ENCODE assay signal across 9 mouse cellular contexts in the genomic region with DNA sequence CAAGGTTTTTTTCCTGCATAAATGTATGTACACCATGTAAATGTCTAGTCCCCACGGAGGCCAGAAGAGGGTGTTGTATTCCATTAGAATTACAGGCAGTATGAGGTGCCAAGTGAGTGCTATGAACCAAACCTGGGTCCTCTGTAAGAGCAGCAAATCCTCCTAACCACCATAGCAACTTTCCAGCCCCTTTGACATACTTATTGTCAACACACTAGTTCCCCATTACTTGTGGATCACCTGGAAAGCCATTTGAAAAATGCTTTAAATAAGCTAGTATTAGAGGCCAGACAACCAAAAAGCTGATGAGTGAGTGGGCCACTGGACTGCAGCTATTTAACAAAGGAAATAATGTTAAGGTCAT. TPM values are rescaled to one million over a fixed set of nuclear protein-coding genes. Genes with fewer than 3 reads are reported as not detected.
DNase-seq lines count a peak whose midpoint lies in the region; ATAC-seq and TF ChIP-seq lines count a peak whose summit lies in the region.
"Had no signal": no experiment of that assay in that cellular context is flagged by ENCODE, and none has a peak within 500 bp of the region (broad histone marks: within the 10 kb centered on the region; RNA-seq: fewer than 3 reads in every experiment).

No protein-coding gene starts in this region.

- no peak for ATAC-seq in heart, embryonic 13.5 days (ENCODE audit: extremely low read depth, insufficient number of reproducible peaks, low FRiP score, low TSS enrichment)
- no peak for ATAC-seq in liver, embryonic 13.5 days (ENCODE audit: low read depth)

- WGBS in heart, embryonic 13.5 days = 57% methylated on average over 1 of the region's 1 CpGs
- WGBS in liver, embryonic 13.5 days (ENCODE audit: insufficient replicate concordance) = 59% methylated on average over 1 of the region's 1 CpGs

- no peak for DNase-seq in heart, postnatal 10 days
- peak; percentile 23 for DNase-seq in 3T3-L1 (ENCODE audit: low read depth, low spot score)
- DNase-seq in liver, embryonic 13.5 days = no peak
- DNase-seq in embryo, embryonic 10 days (ENCODE audit: low spot score) = no peak
- no peak for DNase-seq in gastrocnemius, postnatal 4 days (ENCODE audit: low spot score in 2 of 2)
- no peak for DNase-seq in gastrocnemius, adult 18-20 months (ENCODE audit: low spot score)
- DNase-seq: kidney, postnatal 10 days had no signal

- H3K27me3 ChIP-seq in heart, embryonic 13.5 days (replicated peaks) = no peaks in the 10 kb centered on the region
- H3K27me3 ChIP-seq in liver, embryonic 13.5 days = no peaks in the 10 kb centered on the region

- no peak for TF ChIP-seq CTCF in embryonic fibroblast, embryonic 13.5 days (IDR thresholded peaks at IDR 0.05; ENCODE audit: borderline replicate concordance, insufficient read depth, low read length)

- H3K27ac ChIP-seq in heart, embryonic 13.5 days (replicated peaks) = no peak overlapping the region
- H3K27ac ChIP-seq in embryonic fibroblast, embryonic 13.5 days (ENCODE audit: insufficient read depth, low read length) = no peak overlapping the region
- H3K27ac ChIP-seq in liver, embryonic 13.5 days = peak overlapping the region; percentile 99

- H3K4me1 ChIP-seq in heart, embryonic 13.5 days = peaks cover 60% of the 10 kb centered on the region
- H3K4me1 ChIP-seq in embryonic fibroblast, embryonic 13.5 days (ENCODE audit: control insufficient read depth, insufficient read depth, low read length) = peaks cover 10% of the 10 kb centered on the region
- H3K4me1 ChIP-seq in liver, embryonic 13.5 days (replicated peaks) = peaks cover 75% of the 10 kb centered on the region

- H3K9me3 ChIP-seq in heart, embryonic 13.5 days = no peaks in the 10 kb centered on the region
- H3K9me3 ChIP-seq in liver, embryonic 13.5 days (replicated peaks) = no peaks in the 10 kb centered on the region

- TF ChIP-seq POLR2A in embryonic fibroblast, embryonic 13.5 days (IDR thresholded peaks at IDR 0.05; ENCODE audit: low read depth, low read length) = no peak

- H3K4me3 ChIP-seq in heart, embryonic 13.5 days = peak overlapping the region; percentile 79
- H3K4me3 ChIP-seq in embryonic fibroblast, embryonic 13.5 days (ENCODE audit: insufficient read depth, low read length) = peak overlapping the region; percentile 71; the same call in 1 of the 2 replicates
- H3K4me3 ChIP-seq in liver, embryonic 13.5 days (replicated peaks) = peak overlapping the region; percentile 94

- intact Hi-C loops in heart, postnatal 10 days (cut with DNase I) = loop anchor here (5.0 kb wide), 2 partner anchors 41 to 81 kb away; no protein-coding TSS in a partner anchor

- no peak overlapping the region; the same call in 1 of the 2 replicates for H3K9ac ChIP-seq in heart, embryonic 13.5 days
- peak overlapping the region; percentile 97 for H3K9ac ChIP-seq in liver, embryonic 13.5 days

- peak overlapping the region; percentile 95 for H3K4me2 ChIP-seq in heart, embryonic 13.5 days
- peak overlapping the region; percentile 79 for H3K4me2 ChIP-seq in liver, embryonic 13.5 days

- peaks cover 2% of the 10 kb centered on the region; the same call in 1 of the 2 replicates for H3K36me3 ChIP-seq in heart, embryonic 13.5 days
- H3K36me3 ChIP-seq in liver, embryonic 13.5 days = peaks cover 13% of the 10 kb centered on the region; the same call in 1 of the 2 replicates

RNA-seq across cellular contexts. Expression of a gene that starts 1.6 kb away (rescaled TPM):
- 15.1 and 17.1 TPM in 2 replicates for polyA plus RNA-seq in heart, embryonic 13.5 days (2015; fragmentation: Nextera tagmentation; extraction: Ambion mirVana)
- total RNA-seq in heart, postnatal 10 days (2021) = 10 to 100 TPM; 15.9 to 19.0 TPM
- 31.9 and 32.5 TPM in 2 replicates for polyA plus RNA-seq in embryonic fibroblast, embryonic 13.5 days (2011; ENCODE audit: insufficient read length, low read depth, missing spikeins)
- polyA plus RNA-seq in liver, embryonic 13.5 days (2015; fragmentation: Nextera tagmentation; extraction: Ambion mirVana) = 30.9 and 38.0 TPM in 2 replicates
- 10 to 100 TPM; 20.3 to 20.6 TPM for total RNA-seq in gastrocnemius, postnatal 4 days (2021)
- 1 to 10 TPM; 4.9 to 6.5 TPM for total RNA-seq in gastrocnemius, adult 18-20 months (2021)

RNA-seq across cellular contexts. Expression of a gene that starts 28.0 kb away (rescaled TPM):
- polyA plus RNA-seq in heart, embryonic 13.5 days (2015; fragmentation: Nextera tagmentation; extraction: Ambion mirVana) = 523 and 569 TPM in 2 replicates
- 100 to 1,000 TPM; 247 to 258 TPM for total RNA-seq in heart, postnatal 10 days (2021)
- polyA plus RNA-seq in embryonic fibroblast, embryonic 13.5 days (2011; ENCODE audit: insufficient read length, low read depth, missing spikeins) = 664 and 850 TPM in 2 replicates
- 702 and 803 TPM in 2 replicates for polyA plus RNA-seq in liver, embryonic 13.5 days (2015; fragmentation: Nextera tagmentation; extraction: Ambion mirVana)
- 100 to 1,000 TPM; 185 to 210 TPM for total RNA-seq in gastrocnemius, postnatal 4 days (2021)
- 100 to 1,000 TPM; 218 to 220 TPM for total RNA-seq in gastrocnemius, adult 18-20 months (2021)

RNA-seq across cellular contexts. Expression of a gene that starts 57.4 kb away (rescaled TPM):
- 6.2 and 7.0 TPM in 2 replicates for polyA plus RNA-seq in heart, embryonic 13.5 days (2015; fragmentation: Nextera tagmentation; extraction: Ambion mirVana)
- total RNA-seq in heart, postnatal 10 days (2021) = 10 to 100 TPM; 22.2 to 23.7 TPM
- 15.4 and 21.9 TPM in 2 replicates for polyA plus RNA-seq in embryonic fibroblast, embryonic 13.5 days (2011; ENCODE audit: insufficient read length, low read depth, missing spikeins)
- 6.4 and 6.7 TPM in 2 replicates for polyA plus RNA-seq in liver, embryonic 13.5 days (2015; fragmentation: Nextera tagmentation; extraction: Ambion mirVana)
- total RNA-seq in gastrocnemius, postnatal 4 days (2021) = 10 to 100 TPM; 13.5 to 17.5 TPM
- 10 to 100 TPM; 22.5 to 22.6 TPM for total RNA-seq in gastrocnemius, adult 18-20 months (2021)
